8 mouse cellular contexts compared by ENCODE assay signal in genomic region chr5:30912156-30912555, GRCm38 (mm10). TPM values are rescaled to one million over a fixed set of nuclear protein-coding genes. Genes with fewer than 3 reads are reported as not detected.
DNase-seq lines count a peak whose midpoint lies in the region; ATAC-seq and TF ChIP-seq lines count a peak whose summit lies in the region.

No protein-coding gene starts in this region.

- H3K4me3 ChIP-seq in kidney, adult 2 months (ENCODE audit: insufficient read depth, low read depth, low read length) = no peak overlapping the region
- H3K4me3 ChIP-seq in brown adipose tissue, adult 24 weeks (ENCODE audit: insufficient read depth, low read depth, low read length) = no peak overlapping the region
- H3K4me3 ChIP-seq in hindbrain, embryonic 11.5 days (ENCODE audit: low read depth, low read length) = no peak overlapping the region
- no peak overlapping the region for H3K4me3 ChIP-seq in macrophage (ENCODE audit: inconsistent target)

- H3K9me3 ChIP-seq in hindbrain, embryonic 11.5 days (ENCODE audit: control insufficient read depth, low read length) = no peaks in the 10 kb centered on the region

- H3K79me2 ChIP-seq in macrophage (ENCODE audit: inconsistent target) = peaks cover 26% of the 10 kb centered on the region

- no peak for TF ChIP-seq POLR2A in kidney, adult 2 months (IDR thresholded peaks at IDR 0.05; ENCODE audit: low read depth, low read length)

- no peak for TF ChIP-seq CTCF in kidney, adult 2 months (conservative IDR thresholded peaks at IDR 0.05; ENCODE audit: insufficient read depth, insufficient read length, low read depth, low read length)

- H3K4me2 ChIP-seq in hindbrain, embryonic 11.5 days (replicated peaks; ENCODE audit: low read depth, low read length) = no peak overlapping the region

- peak overlapping the region; percentile 1; the same call in 1 of the 2 replicates for H3K27ac ChIP-seq in kidney, adult 2 months (ENCODE audit: insufficient read depth, low read depth, low read length)
- H3K27ac ChIP-seq in brown adipose tissue, adult 24 weeks (replicated peaks; ENCODE audit: low read depth, low read length) = peak overlapping the region; percentile 79
- peak overlapping the region; percentile 84 for H3K27ac ChIP-seq in hindbrain, embryonic 11.5 days (ENCODE audit: low read depth, low read length)
- H3K27ac ChIP-seq in macrophage = peak overlapping the region; percentile 88

- no peaks in the 10 kb centered on the region for H3K27me3 ChIP-seq in kidney, adult 2 months (replicated peaks; ENCODE audit: control insufficient read depth, insufficient read depth, low read length)
- H3K27me3 ChIP-seq in hindbrain, embryonic 11.5 days (ENCODE audit: control insufficient read depth, insufficient read depth, low read length) = no peaks in the 10 kb centered on the region

- H3K4me1 ChIP-seq in kidney, adult 2 months (ENCODE audit: control insufficient read depth, insufficient read depth, low read length) = peaks cover 42% of the 10 kb centered on the region
- H3K4me1 ChIP-seq in brown adipose tissue, adult 24 weeks (ENCODE audit: control insufficient read depth, insufficient read depth, insufficient read length, low read length) = peaks cover 54% of the 10 kb centered on the region
- peaks cover 7% of the 10 kb centered on the region; the same call in 1 of the 2 replicates for H3K4me1 ChIP-seq in hindbrain, embryonic 11.5 days (replicated peaks; ENCODE audit: control insufficient read depth, insufficient read depth, low read length)

- DNase-seq in kidney, adult 2 months = no peak
- DNase-seq in kidney, adult 8-10 months = no peak
- no peak for DNase-seq in hindbrain, embryonic 11.5 days (ENCODE audit: low spot score)
- DNase-seq in cerebellum, postnatal 10 days = no peak
- no peak for DNase-seq in spleen, postnatal 36 days (ENCODE audit: low spot score in 2 of 2)
- no peak for DNase-seq in ovary, postnatal 36 days (ENCODE audit: low spot score)

- H3K9ac ChIP-seq in hindbrain, embryonic 11.5 days (ENCODE audit: low read depth, low read length) = peak overlapping the region; percentile 19; the same call in 1 of the 2 replicates

- H3K36me3 ChIP-seq in kidney, adult 2 months (ENCODE audit: control insufficient read depth, insufficient read depth, low read length) = no peaks in the 10 kb centered on the region
- H3K36me3 ChIP-seq in hindbrain, embryonic 11.5 days (ENCODE audit: control insufficient read depth, insufficient read depth, low read length) = no peaks in the 10 kb centered on the region
- no peaks in the 10 kb centered on the region; the same call in 1 of the 2 replicates for H3K36me3 ChIP-seq in macrophage (ENCODE audit: inconsistent target)

- 66% methylated on average over 5 of the region's 5 CpGs for WGBS in kidney, adult 2 months
- WGBS in hindbrain, embryonic 11.5 days = 71% methylated on average over 5 of the region's 5 CpGs
- WGBS in macrophage (ENCODE audit: missing documents) = 73% methylated on average over 5 of the region's 5 CpGs

- ATAC-seq in hindbrain, embryonic 11.5 days (ENCODE audit: low FRiP score) = no peak

RNA-seq across cellular contexts. Expression of gene Emilin1, which starts 1.0 kb away (rescaled TPM):
- polyA plus RNA-seq in kidney, adult 2 months (2012; rRNA removed) = 55.6 and 63.8 TPM in 2 replicates
- 2.4 and 3.6 TPM in 2 replicates for polyA plus RNA-seq in brown adipose tissue, adult 24 weeks (2012; ENCODE audit: insufficient read depth, insufficient read length, missing spikeins)
- polyA plus RNA-seq in hindbrain, embryonic 11.5 days (2014; fragmentation: Nextera tagmentation; extraction: Ambion mirVana) = 46.0 and 48.5 TPM in 2 replicates
- 10 to 100 TPM in 19 of 26 experiments, 1 to 10 TPM in 7; 3.6 to 47.2 (median 18.3) TPM for total RNA-seq in macrophage (2018; cell fraction: chromatin; rRNA removed)
- total RNA-seq in macrophage (2018; cell fraction: cytosol; rRNA removed) = 10 to 100 TPM; 19.9 to 51.8 (median 36.2) TPM
- total RNA-seq in macrophage (2018; cell fraction: nucleus; rRNA removed) = 10 to 100 TPM; 15.7 to 89.8 (median 51.7) TPM
- polyA plus RNA-seq in macrophage (2018) = 21.8 to 51.0 TPM (median 46.5 TPM) in 3 replicates

RNA-seq across cellular contexts. Expression of gene Ost4, which starts 4.6 kb away (rescaled TPM):
- polyA plus RNA-seq in kidney, adult 2 months (2012; rRNA removed) = 377 and 422 TPM in 2 replicates
- polyA plus RNA-seq in brown adipose tissue, adult 24 weeks (2012; ENCODE audit: insufficient read depth, insufficient read length, missing spikeins) = 357 and 467 TPM in 2 replicates
- 335 and 338 TPM in 2 replicates for polyA plus RNA-seq in hindbrain, embryonic 11.5 days (2014; fragmentation: Nextera tagmentation; extraction: Ambion mirVana)
- 10 to 100 TPM; 10.8 to 69.3 (median 29.8) TPM for total RNA-seq in macrophage (2018; cell fraction: chromatin; rRNA removed)
- total RNA-seq in macrophage (2018; cell fraction: cytosol; rRNA removed) = 100 to 1,000 TPM; 102 to 241 (median 145) TPM
- 10 to 100 TPM; 16.1 to 73.4 (median 43.0) TPM for total RNA-seq in macrophage (2018; cell fraction: nucleus; rRNA removed)
- 186 to 192 TPM (median 190 TPM) in 3 replicates for polyA plus RNA-seq in macrophage (2018)

RNA-seq across cellular contexts. Expression of gene Khk, which starts 9.1 kb away (rescaled TPM):
- 1,147 and 1,266 TPM in 2 replicates for polyA plus RNA-seq in kidney, adult 2 months (2012; rRNA removed)
- 27.8 and 28.8 TPM in 2 replicates for polyA plus RNA-seq in brown adipose tissue, adult 24 weeks (2012; ENCODE audit: insufficient read depth, insufficient read length, missing spikeins)
- 4.2 and 7.8 TPM in 2 replicates for polyA plus RNA-seq in hindbrain, embryonic 11.5 days (2014; fragmentation: Nextera tagmentation; extraction: Ambion mirVana)
- total RNA-seq in macrophage (2018; cell fraction: chromatin; rRNA removed) = 1 to 10 TPM in 21 of 26 experiments, under 1 TPM in 2, not detected in 3; 0.89 to 9.8 (median 5.7) TPM
- total RNA-seq in macrophage (2018; cell fraction: cytosol; rRNA removed) = 10 to 100 TPM in 17 of 26 experiments, 1 to 10 TPM in 9; 7.6 to 24.7 (median 13.3) TPM
- total RNA-seq in macrophage (2018; cell fraction: nucleus; rRNA removed) = 10 to 100 TPM in 6 of 26 experiments, 1 to 10 TPM in 20; 1.3 to 14.1 (median 6.9) TPM
- polyA plus RNA-seq in macrophage (2018) = 10.2 to 18.1 TPM (median 14.4 TPM) in 3 replicates

RNA-seq across cellular contexts. Expression of gene Agbl5, which starts 23.7 kb away (rescaled TPM):
- polyA plus RNA-seq in kidney, adult 2 months (2012; rRNA removed) = 22.6 and 24.1 TPM in 2 replicates
- 1.7 and 2.9 TPM in 2 replicates for polyA plus RNA-seq in brown adipose tissue, adult 24 weeks (2012; ENCODE audit: insufficient read depth, insufficient read length, missing spikeins)
- 21.5 and 24.0 TPM in 2 replicates for polyA plus RNA-seq in hindbrain, embryonic 11.5 days (2014; fragmentation: Nextera tagmentation; extraction: Ambion mirVana)
- total RNA-seq in macrophage (2018; cell fraction: chromatin; rRNA removed) = 10 to 100 TPM in 7 of 26 experiments, 1 to 10 TPM in 19; 1.2 to 15.8 (median 7.4) TPM
- total RNA-seq in macrophage (2018; cell fraction: cytosol; rRNA removed) = 1 to 10 TPM; 1.4 to 4.4 (median 2.7) TPM
- 10 to 100 TPM in 4 of 26 experiments, 1 to 10 TPM in 22; 1.4 to 17.3 (median 5.3) TPM for total RNA-seq in macrophage (2018; cell fraction: nucleus; rRNA removed)
- 2.1 to 3.5 TPM (median 2.3 TPM) in 3 replicates for polyA plus RNA-seq in macrophage (2018)

RNA-seq across cellular contexts. Expression of gene Cgref1, which starts 33.2 kb away (rescaled TPM):
- polyA plus RNA-seq in kidney, adult 2 months (2012; rRNA removed) = 387 and 411 TPM in 2 replicates
- 1.0 TPM in 1 of 2 replicates, not detected in the other for polyA plus RNA-seq in brown adipose tissue, adult 24 weeks (2012; ENCODE audit: insufficient read depth, insufficient read length, missing spikeins)
- polyA plus RNA-seq in hindbrain, embryonic 11.5 days (2014; fragmentation: Nextera tagmentation; extraction: Ambion mirVana) = 6.9 and 7.6 TPM in 2 replicates
- total RNA-seq in macrophage (2018; cell fraction: chromatin; rRNA removed) = 1 to 10 TPM in 5 of 26 experiments, not detected in 21; 1.5 to 6.2 (median 3.6) TPM
- total RNA-seq in macrophage (2018; cell fraction: cytosol; rRNA removed) = 1 to 10 TPM in 1 of 26 experiments, under 1 TPM in 10, not detected in 15; 0.05 to 1.6 (median 0.09) TPM
- 1 to 10 TPM in 2 of 26 experiments, under 1 TPM in 2, not detected in 22; 0.60 to 2.1 (median 0.93) TPM for total RNA-seq in macrophage (2018; cell fraction: nucleus; rRNA removed)
- polyA plus RNA-seq in macrophage (2018) = 0.17 TPM in 1 of 3 replicates, not detected in the others

Comparison
In these comparisons a context has a peak if more than half of its experiments do, and no peak if none do; other contexts are left out.
1. H3K27ac ChIP-seq: peak in every context shown above with its lines; median percentile 88 in macrophage; 84 in hindbrain, embryonic 11.5 days; 79 in brown adipose tissue, adult 24 weeks; 1 in kidney, adult 2 months.
2. RNA of gene Khk, which starts 9.1 kb away (polyA plus RNA-seq): 1,147 to 1,266 TPM in kidney, adult 2 months; 27.8 to 28.8 TPM in brown adipose tissue, adult 24 weeks, 10.2 to 18.1 TPM in macrophage and 4.2 to 7.8 TPM in hindbrain, embryonic 11.5 days; every median in the first group is over 10 times any median in the second.